Mouse (Mus musculus) brain, embryonic 14.5 days (tissue): Measurements from ENCODE around the gene Inf2. TPM values are rescaled to one million over a fixed set of nuclear protein-coding genes. Genes with fewer than 3 reads are reported as not detected.

ENCODE experiments used
- DNase-seq: peaks from one replicate; pipeline ENCODE4 v3.0.0-alpha.2; 2011; ENCODE audit warnings: low read depth
- CTCF ChIP-seq: fragments of 200-500 bp; IDR thresholded peaks from 2 replicates; pipeline ENCODE4 v1.5.1; 2012; ENCODE audit warnings: inconsistent platforms, mild to moderate bottlenecking, moderate library complexity, borderline replicate concordance; ENCODE audit not compliant: insufficient read depth, insufficient read length; ENCODE audit errors: extremely low read depth
- POLR2A ChIP-seq: fragments of 200-500 bp; IDR thresholded peaks from 2 replicates; pipeline ENCODE4 v1.6.1; 2012; ENCODE audit warnings: mild to moderate bottlenecking, inconsistent platforms, borderline replicate concordance; ENCODE audit not compliant: poor library complexity, insufficient read depth, insufficient read length, severe bottlenecking; ENCODE audit errors: extremely low read depth
- polyA plus RNA-seq: library from polyadenylated mRNA; depleted of rRNA; stranded (reverse); fragments of >200 nt; gene quantifications from 2 replicates; pipeline ENCODE4 v1.2.3, GENCODE M21; 2012

Inf2 gene
- polyA plus RNA-seq, 1 experiment, result 8.4 TPM

DNA sequence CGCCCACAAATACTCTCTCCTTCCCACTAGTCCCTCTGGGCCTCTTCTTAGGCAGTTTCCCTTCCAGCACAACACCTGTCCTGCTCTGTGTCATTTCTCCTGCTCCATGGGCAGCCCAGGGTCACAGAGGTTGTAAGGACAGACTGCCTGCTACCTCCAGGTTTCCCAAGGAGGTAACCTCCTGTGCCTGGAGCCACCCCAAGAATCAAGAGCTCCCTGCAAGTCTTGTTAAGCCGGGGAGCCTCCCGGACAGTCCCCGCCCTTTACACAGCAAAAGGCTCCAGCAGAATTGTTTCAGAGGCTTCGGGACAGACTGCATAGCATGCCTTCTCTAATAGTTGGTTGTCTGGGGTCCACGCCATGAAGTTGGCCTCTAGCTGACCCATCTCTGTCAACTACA lies 37.9 kb downstream of the Inf2 start:
- TF ChIP-seq CTCF (no peak), POLR2A (no peak)
- no peak for DNase-seq

DNA sequence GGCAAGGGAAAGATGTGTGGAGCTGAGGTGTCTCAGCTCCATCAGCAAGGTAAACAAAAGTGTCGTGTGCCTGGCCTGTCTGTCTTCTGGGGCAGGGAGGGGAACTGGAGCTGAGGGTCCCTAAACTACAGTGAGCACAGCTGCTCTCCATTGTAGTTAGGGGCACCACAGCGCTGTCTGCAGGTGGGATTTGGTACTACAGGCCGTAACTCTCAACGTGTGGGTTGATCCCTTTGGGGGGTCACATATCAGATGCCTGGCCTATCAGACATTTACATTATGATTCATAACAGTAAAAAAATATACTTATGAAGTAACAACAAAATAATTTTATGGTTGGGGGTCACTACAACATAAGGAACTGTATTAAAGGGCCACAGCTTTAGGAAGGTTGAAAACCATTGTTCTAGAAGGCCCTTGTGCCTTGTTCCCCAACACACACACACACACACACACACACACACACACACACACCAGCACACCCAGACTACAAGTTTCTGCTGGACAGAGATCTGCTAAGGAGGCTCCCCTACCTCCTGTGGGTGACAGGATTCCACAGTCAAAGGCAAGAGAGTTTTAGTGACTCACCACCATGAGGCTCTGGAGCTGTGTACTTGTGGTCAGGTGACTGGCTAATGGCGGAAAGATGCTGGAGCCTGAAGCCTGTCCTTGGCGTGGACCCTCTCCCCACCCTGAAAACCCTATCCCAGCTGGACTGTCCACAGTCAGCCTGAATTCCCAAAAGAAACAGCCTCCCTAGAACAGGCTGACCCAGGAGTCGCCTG lies 38.7 kb downstream of the Inf2 start:
- no peak for DNase-seq
- peak; percentile 50; the same call in 1 of the 2 replicates for TF ChIP-seq CTCF
- TF ChIP-seq POLR2A, result no peak

- TF ChIP-seq POLR2A (no peak), CTCF (no peak)
Observed at GRCm38 (mm10) chr12:112628197-112628596, 39.6 kb downstream of the Inf2 start.

DNA sequence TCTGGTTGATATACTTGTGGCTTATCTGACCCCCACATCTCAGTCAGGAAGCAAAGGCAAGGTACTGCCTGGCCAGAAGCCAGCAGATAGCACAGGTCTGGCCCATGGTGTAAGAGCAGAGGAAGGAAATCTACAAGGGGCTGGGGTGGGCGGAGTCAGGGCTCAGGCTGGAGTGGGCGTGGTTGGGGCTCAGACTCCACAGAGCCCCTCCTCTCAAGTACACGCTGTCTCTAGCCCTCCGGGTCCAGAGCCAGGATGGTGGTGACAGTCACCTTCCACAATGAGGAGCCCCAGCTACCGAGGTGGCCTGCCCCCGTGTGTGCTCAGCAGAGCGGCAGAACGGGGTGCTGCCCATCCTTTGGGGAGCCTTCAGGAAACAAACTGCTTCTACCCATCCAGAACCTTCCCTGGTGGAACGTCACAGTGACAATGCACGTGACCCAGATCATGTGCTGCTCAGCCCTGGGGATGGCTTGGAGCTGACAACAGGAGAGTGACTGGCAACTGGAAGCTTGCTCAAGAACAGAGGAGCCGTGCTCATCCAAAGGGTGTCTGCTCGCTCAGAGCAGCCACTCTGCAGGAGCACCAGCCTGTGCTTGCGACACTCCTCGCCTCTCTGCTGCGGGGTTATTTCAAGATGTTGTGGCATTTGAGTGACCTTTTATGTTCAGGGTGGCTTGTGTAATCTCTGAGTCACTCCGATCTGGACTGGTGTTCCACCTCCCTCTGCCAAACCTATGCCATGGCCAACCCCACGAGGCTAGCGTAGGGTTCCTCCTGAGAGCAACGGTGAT lies 40.5 kb downstream of the Inf2 start:
- TF ChIP-seq POLR2A (no peak), CTCF (no peak)
- DNase-seq, result peak; percentile 69

More at GRCm38 (mm10) chr12:112628197-112628596, 39.6 kb downstream of the Inf2 start:
- DNase-seq, result no peak

- no peak for DNase-seq
- TF ChIP-seq POLR2A, result no peak
- no peak for TF ChIP-seq CTCF
Observed at GRCm38 (mm10) chr12:112630029-112630428, 41.4 kb downstream of the Inf2 start.

GRCm38 (mm10) chr12:112630796-112631195 lies 42.2 kb downstream of the Inf2 start:
- no peak for DNase-seq
- no peak for TF ChIP-seq POLR2A

DNA sequence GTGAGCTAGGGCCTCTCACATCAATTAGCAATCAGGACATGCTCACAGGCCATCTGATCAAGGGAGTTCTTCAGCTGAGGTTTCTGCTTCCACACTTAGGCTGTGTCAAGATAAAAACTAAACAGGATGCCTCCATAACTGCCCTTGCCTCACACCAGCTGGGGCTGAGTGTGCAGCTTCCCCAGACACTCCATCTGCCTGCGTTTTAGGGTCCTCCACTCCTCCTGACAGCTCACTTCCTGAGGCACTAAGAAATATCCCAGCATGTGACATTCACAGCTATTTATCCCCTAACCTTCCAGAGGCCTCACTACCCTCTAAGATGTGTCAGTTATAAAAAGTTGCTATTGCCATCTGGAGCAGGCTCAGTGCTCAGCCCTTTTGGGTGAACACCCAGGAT lies 42.9 kb downstream of the Inf2 start:
- DNase-seq, result no peak
- TF ChIP-seq POLR2A (no peak), CTCF (no peak)

GRCm38 (mm10) chr12:112632084-112632777 lies 43.6 kb downstream of the Inf2 start:
- no peak for DNase-seq
- TF ChIP-seq CTCF (no peak), POLR2A (no peak)

DNA sequence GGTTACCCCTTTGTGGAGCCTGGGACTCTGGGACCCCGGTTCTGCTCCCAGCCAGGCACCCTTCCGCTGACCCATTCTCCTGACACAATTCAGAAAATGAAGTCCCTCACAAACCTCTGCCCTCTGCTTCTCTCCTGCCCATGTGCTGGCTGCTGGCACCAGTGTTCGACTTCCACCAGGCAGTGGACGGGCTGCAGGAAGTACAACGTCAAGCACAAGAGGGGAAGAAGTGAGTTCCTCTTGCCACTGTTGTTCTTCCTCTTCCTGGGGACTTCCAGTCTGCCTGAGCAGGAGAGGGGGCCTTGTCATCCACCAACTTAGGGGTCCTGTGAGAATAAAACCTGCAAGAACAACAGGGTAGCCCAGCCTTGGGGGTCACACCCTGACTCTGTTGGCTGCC lies 44.3 kb downstream of the Inf2 start:
- DNase-seq, result no peak
- no peak for TF ChIP-seq POLR2A
- TF ChIP-seq CTCF, result no peak

DNA sequence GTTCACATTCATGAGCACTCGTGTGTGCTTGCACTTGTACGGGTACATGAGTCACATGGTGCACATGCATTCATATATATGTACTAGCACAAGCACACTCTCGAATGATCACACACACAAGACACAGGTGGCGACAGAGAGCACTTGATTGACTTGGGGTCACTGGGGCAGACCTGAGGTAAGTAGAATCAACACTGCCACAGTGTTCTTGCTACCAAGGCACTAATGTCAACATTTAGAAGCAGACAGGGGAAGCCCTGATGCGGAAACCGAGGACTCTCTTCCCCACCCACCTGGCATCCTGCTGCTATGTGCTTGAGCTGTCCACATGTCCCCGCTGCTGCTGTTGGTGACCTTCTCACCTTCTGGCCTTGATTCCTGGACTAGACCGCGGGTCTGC lies 45.1 kb downstream of the Inf2 start:
- TF ChIP-seq CTCF (no peak), POLR2A (no peak)
- DNase-seq, result no peak

- TF ChIP-seq CTCF (no peak), POLR2A (no peak)
- DNase-seq, result no peak
Observed at GRCm38 (mm10) chr12:112639526-112639925, 50.9 kb downstream of the Inf2 start.
